Comparison of ENCODE assay signal across 9 mouse cellular contexts in the genomic region with DNA sequence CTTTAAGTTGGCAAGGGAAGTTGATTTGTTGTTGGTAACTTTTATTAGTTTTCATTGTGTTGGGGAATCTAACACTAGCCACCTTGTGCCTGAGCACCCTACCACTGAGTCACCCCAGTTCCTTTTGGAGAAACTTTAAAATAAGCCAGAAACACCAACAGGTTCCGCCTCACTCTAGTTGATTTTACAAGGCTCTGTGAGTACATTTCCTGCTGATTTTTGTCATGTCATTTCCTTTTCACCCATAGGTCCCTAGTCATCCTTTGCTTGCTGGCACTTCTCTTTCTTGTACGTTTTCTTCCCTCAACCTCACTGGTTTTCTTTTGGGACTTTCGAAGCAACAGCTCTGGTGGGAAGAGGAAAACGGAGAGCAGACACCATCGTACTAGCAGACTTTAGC. TPM values are rescaled to one million over a fixed set of nuclear protein-coding genes. Genes with fewer than 3 reads are reported as not detected.
DNase-seq lines count a peak whose midpoint lies in the region; ATAC-seq and TF ChIP-seq lines count a peak whose summit lies in the region.
"Had no signal": no experiment of that assay in that cellular context is flagged by ENCODE, and none has a peak within 500 bp of the region (broad histone marks: within the 10 kb centered on the region; RNA-seq: fewer than 3 reads in every experiment).

No protein-coding gene starts in this region.

- WGBS in heart, embryonic 11.5 days (ENCODE audit: insufficient replicate concordance) = 36% methylated on average over 5 of the region's 5 CpGs
- 59% methylated on average over 5 of the region's 5 CpGs for WGBS in hindbrain, embryonic 12.5 days

- H3K4me3 ChIP-seq in heart, embryonic 11.5 days (ENCODE audit: low read depth, low read length) = peak overlapping the region; percentile 60
- peak overlapping the region; percentile 74 for H3K4me3 ChIP-seq in G1E (ENCODE audit: low read depth, low read length)
- H3K4me3 ChIP-seq in hindbrain, embryonic 12.5 days = peak overlapping the region; percentile 47; the same call in 1 of the 2 replicates
- peak overlapping the region; percentile 92 for H3K4me3 ChIP-seq in megakaryocyte, embryonic 14.5 days (replicated peaks)
- H3K4me3 ChIP-seq: erythroblast, embryonic 14.5 days had no signal

- no peak overlapping the region for H3K27ac ChIP-seq in heart, embryonic 11.5 days (ENCODE audit: low read depth, low read length)
- H3K27ac ChIP-seq in hindbrain, embryonic 12.5 days = no peak overlapping the region

- ATAC-seq in heart, embryonic 11.5 days (replicated peaks; ENCODE audit: insufficient number of reproducible peaks, low FRiP score, low TSS enrichment) = no peak
- no peak for ATAC-seq in G1E (ENCODE audit: extremely low read depth, insufficient number of reproducible peaks, low FRiP score, poor library complexity, severe bottlenecking)
- no peak for ATAC-seq in hindbrain, embryonic 12.5 days (ENCODE audit: low FRiP score)

- no peak for TF ChIP-seq CTCF in G1E (IDR thresholded peaks at IDR 0.05; ENCODE audit: low read depth, low read length)

- H3K9ac ChIP-seq in heart, embryonic 11.5 days (ENCODE audit: low read depth, low read length) = peak overlapping the region; percentile 47; the same call in 1 of the 2 replicates
- no peak overlapping the region for H3K9ac ChIP-seq in hindbrain, embryonic 12.5 days

- no peak for DNase-seq in heart, adult 11 months
- no peak for DNase-seq in G1E (ENCODE audit: low spot score)
- no peak for DNase-seq in adrenal gland, postnatal 10 days
- DNase-seq in spleen, postnatal 14 days (ENCODE audit: low spot score in 2 of 2) = no peak
- DNase-seq in kidney, adult 18-20 months = no peak

- H3K36me3 ChIP-seq in heart, embryonic 11.5 days (ENCODE audit: control insufficient read depth, insufficient read depth, low read length) = no peaks in the 10 kb centered on the region
- H3K36me3 ChIP-seq in G1E (replicated peaks) = peaks cover 51% of the 10 kb centered on the region
- 0 out of 2 replicates have a peak, but pooled peaks cover 5% of the 10 kb centered on the region for H3K36me3 ChIP-seq in hindbrain, embryonic 12.5 days
- H3K36me3 ChIP-seq in megakaryocyte, embryonic 14.5 days (replicated peaks; ENCODE audit: low read length) = peaks cover 29% of the 10 kb centered on the region

- no peaks in the 10 kb centered on the region for H3K27me3 ChIP-seq in heart, embryonic 11.5 days (ENCODE audit: control insufficient read depth, insufficient read depth, low read length)
- H3K27me3 ChIP-seq in G1E (ENCODE audit: insufficient read depth, low read length) = peaks cover 3% of the 10 kb centered on the region; the same call in 1 of the 2 replicates
- no peaks in the 10 kb centered on the region for H3K27me3 ChIP-seq in hindbrain, embryonic 12.5 days
- H3K27me3 ChIP-seq in megakaryocyte, embryonic 14.5 days (replicated peaks) = peaks cover 6% of the 10 kb centered on the region

- H3K4me2 ChIP-seq in heart, embryonic 11.5 days = peak overlapping the region; percentile 68
- H3K4me2 ChIP-seq in hindbrain, embryonic 12.5 days (replicated peaks) = peak overlapping the region; percentile 67

- no peaks in the 10 kb centered on the region for H3K9me3 ChIP-seq in heart, embryonic 11.5 days (replicated peaks; ENCODE audit: control insufficient read depth, low read length)
- peaks cover 6% of the 10 kb centered on the region for H3K9me3 ChIP-seq in G1E (replicated peaks)
- H3K9me3 ChIP-seq in hindbrain, embryonic 12.5 days (replicated peaks) = no peaks in the 10 kb centered on the region
- no peaks in the 10 kb centered on the region for H3K9me3 ChIP-seq in megakaryocyte, embryonic 14.5 days

- 0 out of 2 replicates have a peak, but pooled peaks cover 3% of the 10 kb centered on the region for H3K4me1 ChIP-seq in heart, embryonic 11.5 days (ENCODE audit: control insufficient read depth, insufficient read depth, low read length)
- peaks cover 26% of the 10 kb centered on the region for H3K4me1 ChIP-seq in G1E (ENCODE audit: insufficient read depth, low read depth, low read length)
- peaks cover 12% of the 10 kb centered on the region for H3K4me1 ChIP-seq in hindbrain, embryonic 12.5 days
- H3K4me1 ChIP-seq in megakaryocyte, embryonic 14.5 days = peaks cover 34% of the 10 kb centered on the region

RNA-seq across cellular contexts. Expression of a gene that starts 2.5 kb away (rescaled TPM):
- polyA plus RNA-seq in heart, embryonic 11.5 days (2014; fragmentation: Nextera tagmentation; extraction: Ambion mirVana) = 725 and 775 TPM in 2 replicates
- total RNA-seq in G1E (2014; fragmentation: Nextera tagmentation) (667 and 759 TPM in 2 replicates), G1E (2017) (1,594 and 1,756 TPM in 2 replicates)
- polyA plus RNA-seq in G1E (2012) = 110 and 118 TPM in 2 replicates
- polyA plus RNA-seq in hindbrain, embryonic 12.5 days (2016; fragmentation: Nextera tagmentation; extraction: Ambion mirVana) = 290 and 293 TPM in 2 replicates
- 16.2 and 62.6 TPM in 2 replicates for polyA plus RNA-seq in megakaryocyte, embryonic 14.5 days (2012; ENCODE audit: insufficient read depth, low replicate concordance)
- total RNA-seq in adrenal gland, postnatal 10 days (2021) = 100 to 1,000 TPM; 405 to 424 TPM

RNA-seq across cellular contexts. Expression of a gene that starts 31.6 kb away (rescaled TPM):
- polyA plus RNA-seq in heart, embryonic 11.5 days (2014; fragmentation: Nextera tagmentation; extraction: Ambion mirVana) = 21.0 and 22.5 TPM in 2 replicates
- 26.9 and 33.1 TPM in 2 replicates for total RNA-seq in G1E (2014; fragmentation: Nextera tagmentation)
- total RNA-seq in G1E (2017) = 13.9 and 17.7 TPM in 2 replicates
- polyA plus RNA-seq in G1E (2012) = 0.36 and 0.43 TPM in 2 replicates
- polyA plus RNA-seq in hindbrain, embryonic 12.5 days (2016; fragmentation: Nextera tagmentation; extraction: Ambion mirVana) = 13.8 and 13.9 TPM in 2 replicates
- polyA plus RNA-seq in megakaryocyte, embryonic 14.5 days (2012; ENCODE audit: insufficient read depth, low replicate concordance) = 0.86 TPM in 1 of 2 replicates, not detected in the other
- 10 to 100 TPM; 12.2 to 15.5 TPM for total RNA-seq in adrenal gland, postnatal 10 days (2021)

RNA-seq across cellular contexts. Expression of a gene that starts 46.4 kb away (rescaled TPM):
- polyA plus RNA-seq in heart, embryonic 11.5 days (2014; fragmentation: Nextera tagmentation; extraction: Ambion mirVana) = 0.31 and 0.34 TPM in 2 replicates
- total RNA-seq in G1E (2014; fragmentation: Nextera tagmentation) = not detected in 2 replicates
- total RNA-seq in G1E (2017) = 0.06 and 0.11 TPM in 2 replicates
- polyA plus RNA-seq in G1E (2012) = not detected in 2 replicates
- polyA plus RNA-seq in hindbrain, embryonic 12.5 days (2016; fragmentation: Nextera tagmentation; extraction: Ambion mirVana) = 0.34 and 0.37 TPM in 2 replicates
- 0.41 TPM in 1 of 2 replicates, not detected in the other for polyA plus RNA-seq in megakaryocyte, embryonic 14.5 days (2012; ENCODE audit: insufficient read depth, low replicate concordance)
- 1 to 10 TPM; 1.2 to 1.5 TPM for total RNA-seq in adrenal gland, postnatal 10 days (2021)
- polyA plus RNA-seq: erythroblast, embryonic 14.5 days had no signal
